Mouse (Mus musculus) liver, postnatal 0 days (tissue): ENCODE results near the gene Add1. TPM values are rescaled to one million over a fixed set of nuclear protein-coding genes. Genes with fewer than 3 reads are reported as not detected.
"Not testable (repeated sequence)": the region's sequence is repeated elsewhere in the genome, so short reads cannot be mapped to it uniquely, and the experiment has no call there.

Source experiments
- ATAC-seq: fragments of 200-750 bp; cut with Nextera tagmentation; 2 replicates; pipeline ENCODE4 v1.8.0; 2017; ENCODE audit warnings: mild to moderate bottlenecking, moderate library complexity
- DNase-seq: peaks from one replicate; pipeline ENCODE4 v3.0.0-alpha.2; 2016
- H3K27ac ChIP-seq: fragments of 300-500 bp; sonication (generic); 2 replicates; pipeline ENCODE4 v1.5.1; 2014; ENCODE audit warnings: antibody characterized with exemption, moderate library complexity, mild to moderate bottlenecking, low read depth
- H3K27me3 ChIP-seq: fragments of 300-500 bp; sonication (generic); 2 replicates; pipeline ENCODE4 v1.6.1; 2014; ENCODE audit warnings: low read length, control low read depth, mixed read lengths; ENCODE audit not compliant: insufficient read depth
- H3K36me3 ChIP-seq: fragments of 300-500 bp; sonication (generic); replicated peaks from 2 replicates; pipeline ENCODE4 v1.6.1; 2014; ENCODE audit warnings: mild to moderate bottlenecking, control low read depth, low read length, moderate library complexity, mixed read lengths; ENCODE audit not compliant: insufficient read depth
- H3K4me1 ChIP-seq: fragments of 300-500 bp; sonication (generic); 2 replicates; pipeline ENCODE4 v1.6.1; 2014; ENCODE audit warnings: antibody characterized with exemption, mild to moderate bottlenecking, control low read depth; ENCODE audit not compliant: insufficient read depth
- H3K4me2 ChIP-seq: fragments of 300-500 bp; sonication (generic); 2 replicates; pipeline ENCODE4 v1.6.1; 2014; ENCODE audit warnings: low read depth, mild to moderate bottlenecking, low read length, moderate library complexity, mixed read lengths
- H3K4me3 ChIP-seq: fragments of 300-500 bp; sonication (generic); 2 replicates; pipeline ENCODE4 v1.5.1; 2014; ENCODE audit warnings: low read depth, low read length
- H3K9ac ChIP-seq: fragments of 300-500 bp; sonication (generic); replicated peaks from 2 replicates; pipeline ENCODE4 v1.6.1; 2014; ENCODE audit warnings: mild to moderate bottlenecking, moderate library complexity
- H3K9me3 ChIP-seq: fragments of 300-500 bp; sonication (generic); 2 replicates; pipeline ENCODE4 v1.6.1; 2016; ENCODE audit warnings: mild to moderate bottlenecking, control low read depth, low read length, mixed read lengths
- CTCF ChIP-seq: sonication (generic); IDR thresholded peaks from 2 replicates; pipeline ENCODE4 v1.5.1; 2016; ENCODE audit warnings: antibody characterized with exemption, low read depth
- EP300 ChIP-seq: IDR thresholded peaks from 2 replicates; pipeline ENCODE4 v1.6.1; 2016; ENCODE audit warnings: antibody characterized with exemption, low read depth, mild to moderate bottlenecking
- WGBS: fragments of 180-500 bp; shearing (Covaris S2); extraction: QIAGEN DNeasy Blood & Tissue Kit; methylation state at CpG from one replicate; pipeline ENCODE4 v1.1.7; 2014; ENCODE audit not compliant: insufficient replicate concordance; 5-methylcytosine and 5-hydroxymethylcytosine counted together
- polyA plus RNA-seq: library from polyadenylated mRNA; unstranded; fragments of >200 nt; fragmentation: Nextera tagmentation; extraction: Ambion mirVana; gene quantifications from 2 replicates; pipeline ENCODE4 v1.2.1, GENCODE M21; 2015

Add1 gene
- polyA plus RNA-seq, 1 experiment from 2014 or later = 54.8 TPM

DNA sequence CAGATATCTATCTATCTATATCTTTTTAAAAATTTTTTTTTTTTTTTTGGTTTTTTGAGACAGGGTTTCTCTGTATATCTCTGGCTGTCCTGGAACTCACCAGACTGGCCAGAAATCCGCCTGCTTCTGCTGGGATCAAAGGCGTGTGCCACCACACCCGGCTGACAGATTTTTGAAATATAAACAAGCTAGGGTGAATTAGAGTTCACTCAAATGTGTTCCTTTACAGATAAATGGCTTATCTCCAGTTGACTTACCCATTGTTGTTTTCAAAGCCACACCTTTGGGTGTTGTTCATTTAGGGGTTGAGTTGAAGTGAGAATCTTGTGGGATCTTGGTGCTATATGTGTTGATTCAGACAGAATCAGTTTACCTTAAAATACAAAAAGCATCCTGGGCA lies 5.9 kb downstream of the Add1 start:
- Histone ChIP-seq H3K4me3 (no peak overlapping the region), H3K27ac (no peak overlapping the region), H3K9ac (no peak overlapping the region), H3K27me3 (no peaks in the 10 kb centered on the region), H3K4me2 (no peak overlapping the region), H3K9me3 (no peaks in the 10 kb centered on the region), H3K4me1 (peaks cover 44% of the 10 kb centered on the region), H3K36me3 (peaks cover 10% of the 10 kb centered on the region)
- no peak for TF ChIP-seq CTCF
- peak; percentile 54 for TF ChIP-seq EP300
- ATAC-seq = peak; percentile 14; the same call in 1 of the 2 replicates
- DNase-seq = no peak
- WGBS = 58% methylated on average over 3 of the region's 3 CpGs

DNA sequence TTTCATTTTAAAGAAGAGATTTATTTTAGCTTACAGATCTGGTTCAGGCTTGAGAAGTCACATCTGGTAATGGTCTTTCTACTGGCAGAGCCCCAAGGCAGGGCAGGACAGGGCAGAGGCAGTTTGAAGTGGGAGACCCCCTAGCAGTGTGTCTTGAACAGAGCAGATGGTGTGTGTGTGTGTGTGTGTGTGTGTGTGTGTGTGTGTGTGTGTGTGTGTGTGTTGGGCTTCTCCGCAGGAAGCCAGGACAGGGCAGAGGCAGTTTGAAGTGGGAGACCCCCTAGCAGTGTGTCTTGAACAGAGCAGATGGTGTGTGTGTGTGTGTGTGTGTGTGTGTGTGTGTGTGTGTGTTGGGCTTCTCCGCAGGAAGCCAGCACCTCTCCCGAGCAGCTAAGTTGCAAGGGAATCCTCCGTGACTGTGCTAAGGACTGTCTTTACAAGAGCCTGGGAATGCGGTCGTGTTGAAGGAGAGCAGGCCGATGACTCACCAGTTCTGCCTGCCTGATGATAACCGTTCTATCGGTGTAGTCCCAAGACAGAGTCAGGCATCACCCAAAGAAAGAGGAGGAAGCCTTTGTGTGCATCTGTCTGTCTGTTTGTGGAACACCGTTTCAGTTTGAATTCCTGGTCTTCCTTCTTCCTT lies 8.3 kb downstream of the Add1 start:
- not testable (repeated sequence) for H3K27me3 ChIP-seq, H3K9me3 ChIP-seq, H3K36me3 ChIP-seq
- H3K27ac ChIP-seq = peak overlapping the region; percentile 84
- H3K9ac ChIP-seq = peak overlapping the region; percentile 5; the same call in 1 of the 2 replicates
- peaks cover 28% of the 10 kb centered on the region for H3K4me1 ChIP-seq
- ATAC-seq (peak; percentile 91), DNase-seq (peak; percentile 53)
- peak overlapping the region; percentile 65 for H3K4me2 ChIP-seq
- H3K4me3 ChIP-seq = 0 out of 2 replicates have a peak overlapping the region, but pooled peaks have one; percentile 7
- 41% methylated on average over 10 of the region's 10 CpGs for WGBS
- TF ChIP-seq EP300 = 0 out of 2 replicates have a peak, but pooled peaks have one; percentile 38

DNA sequence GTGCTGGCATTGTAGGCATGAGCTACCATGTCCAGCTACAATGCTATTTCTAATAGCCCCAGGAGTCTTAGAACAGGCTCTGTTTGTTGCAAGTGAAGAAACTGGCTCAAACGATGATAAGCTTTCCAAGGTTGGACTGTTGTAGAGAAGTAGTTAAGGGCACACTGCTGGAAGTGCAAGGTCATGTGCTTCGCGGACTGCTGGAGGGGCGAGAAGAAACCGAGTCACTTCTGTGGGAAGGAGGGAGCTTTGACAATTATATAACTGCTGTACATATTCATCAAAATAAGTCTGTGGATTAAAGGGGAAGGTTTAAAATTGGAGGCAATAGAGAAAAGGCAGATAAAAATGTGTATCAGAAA lies 8.8 kb downstream of the Add1 start:
- Histone ChIP-seq H3K27ac (peak overlapping the region; percentile 84), H3K27me3 (no peaks in the 10 kb centered on the region), H3K9ac (peak overlapping the region; percentile 5), H3K4me3 (0 out of 2 replicates have a peak overlapping the region, but pooled peaks have one; percentile 7), H3K4me2 (peak overlapping the region; percentile 65), H3K9me3 (no peaks in the 10 kb centered on the region), H3K4me1 (peaks cover 24% of the 10 kb centered on the region), H3K36me3 (peaks cover 5% of the 10 kb centered on the region)
- no peak for DNase-seq
- WGBS = 31% methylated on average over 5 of the region's 5 CpGs
- peak; percentile 76 for ATAC-seq
- TF ChIP-seq EP300 (no peak), CTCF (no peak)

DNA sequence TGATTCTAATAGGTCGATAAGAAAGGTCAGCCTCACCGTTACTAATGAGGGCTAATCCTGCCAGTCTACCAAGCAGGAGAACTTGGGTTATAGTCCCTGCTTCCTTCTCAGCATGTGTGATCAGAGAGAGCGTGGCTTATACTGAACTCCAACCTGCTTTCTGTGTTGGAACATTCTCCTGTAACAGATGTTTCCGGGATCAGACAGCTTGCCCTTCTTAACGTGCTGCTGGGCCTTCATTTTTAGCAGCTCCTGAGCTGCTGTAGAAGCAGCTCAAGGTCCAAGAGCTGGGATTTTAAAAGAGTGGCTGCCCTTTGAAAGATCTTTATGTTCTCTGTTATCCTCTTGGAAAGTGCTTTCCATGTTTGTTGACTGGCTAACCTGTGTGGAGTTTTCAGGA lies 11.8 kb downstream of the Add1 start:
- Histone ChIP-seq H3K9ac (no peak overlapping the region), H3K4me2 (no peak overlapping the region), H3K4me3 (no peak overlapping the region), H3K27me3 (no peaks in the 10 kb centered on the region), H3K9me3 (no peaks in the 10 kb centered on the region), H3K36me3 (peaks cover 3% of the 10 kb centered on the region), H3K4me1 (peaks cover 24% of the 10 kb centered on the region), H3K27ac (no peak overlapping the region)
- ATAC-seq (no peak), DNase-seq (no peak)
- WGBS = 80% methylated on average over 5 of the region's 5 CpGs
- TF ChIP-seq EP300 (no peak), CTCF (no peak)

DNA sequence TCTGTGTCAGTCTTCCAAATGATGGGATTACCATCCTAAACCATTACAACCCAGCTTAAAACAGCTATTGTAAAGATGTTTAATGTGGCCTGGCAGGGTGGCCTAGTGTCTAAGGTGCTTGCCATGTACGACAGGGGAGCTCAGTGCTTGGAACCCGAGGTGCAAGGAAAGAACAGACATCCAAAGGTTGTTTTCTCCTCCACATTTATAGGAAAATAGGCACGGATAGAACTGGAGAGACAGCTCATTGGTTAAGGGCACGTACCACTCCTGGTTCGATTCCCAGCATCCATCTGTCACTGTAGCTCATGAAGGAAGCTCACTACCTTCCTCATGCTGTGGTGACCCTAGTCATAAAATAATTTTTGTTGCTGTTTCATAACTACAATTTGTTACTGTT lies 14.4 kb downstream of the Add1 start:
- Histone ChIP-seq H3K4me3 (no peak overlapping the region), H3K4me2 (no peak overlapping the region), H3K4me1 (peaks cover 16% of the 10 kb centered on the region), H3K27me3 (no peaks in the 10 kb centered on the region), H3K36me3 (peaks cover 3% of the 10 kb centered on the region), H3K27ac (no peak overlapping the region), H3K9ac (no peak overlapping the region), H3K9me3 (no peaks in the 10 kb centered on the region)
- TF ChIP-seq CTCF (no peak), EP300 (no peak)
- DNase-seq (no peak), ATAC-seq (no peak)
- WGBS = 88% methylated on average over 5 of the region's 5 CpGs

DNA sequence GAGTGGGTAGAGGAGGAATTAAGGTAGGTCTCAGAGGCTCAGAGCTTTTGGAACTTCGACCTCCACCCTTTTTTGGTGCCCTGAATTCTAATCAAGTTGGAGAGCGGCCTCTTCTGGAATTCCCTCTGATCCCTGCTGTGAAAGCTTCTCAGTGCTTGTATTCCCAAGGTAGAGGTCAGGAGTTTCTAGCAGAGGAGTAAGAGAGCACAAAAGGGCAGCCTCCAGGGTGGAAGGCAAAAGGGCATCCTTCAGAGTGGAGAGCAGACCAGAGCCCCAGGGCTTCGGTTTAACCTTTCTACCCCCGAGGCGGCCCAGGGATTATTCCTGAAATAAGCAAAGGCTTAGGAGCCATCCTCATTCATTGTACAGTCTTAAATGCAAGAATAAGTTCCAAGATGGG lies 16.6 kb downstream of the Add1 start:
- Histone ChIP-seq H3K4me3 (no peak overlapping the region), H3K4me2 (no peak overlapping the region), H3K9me3 (no peaks in the 10 kb centered on the region), H3K36me3 (peaks cover 4% of the 10 kb centered on the region), H3K4me1 (no peaks in the 10 kb centered on the region), H3K9ac (no peak overlapping the region), H3K27me3 (no peaks in the 10 kb centered on the region), H3K27ac (no peak overlapping the region)
- 63% methylated on average over 5 of the region's 5 CpGs for WGBS
- ATAC-seq (no peak), DNase-seq (no peak)
- TF ChIP-seq CTCF (no peak), EP300 (no peak)

DNA sequence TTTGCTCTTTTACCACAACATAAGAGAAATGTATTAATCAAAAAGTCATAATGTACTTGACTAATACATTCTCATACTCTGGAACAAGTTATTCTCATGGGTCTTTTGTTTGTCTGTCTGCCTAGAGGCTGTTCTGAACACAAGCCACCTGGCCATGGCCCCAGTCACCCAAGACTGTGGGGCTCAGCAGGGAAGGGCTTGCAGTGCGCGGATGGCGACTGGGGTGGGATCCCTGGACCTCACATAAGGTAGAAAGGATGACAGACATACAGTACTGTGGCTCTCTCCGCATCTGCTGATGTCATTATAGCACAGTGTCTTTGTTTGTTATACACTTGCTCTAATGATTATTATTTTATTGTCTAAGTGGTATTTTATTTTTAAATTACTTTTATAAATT lies 17.2 kb downstream of the Add1 start:
- no peak overlapping the region for H3K4me3 ChIP-seq
- no peak for DNase-seq
- WGBS = 86% methylated on average over 4 of the region's 4 CpGs
- H3K4me1 ChIP-seq = no peaks in the 10 kb centered on the region
- H3K27ac ChIP-seq = no peak overlapping the region
- H3K9me3 ChIP-seq = no peaks in the 10 kb centered on the region
- peaks cover 4% of the 10 kb centered on the region for H3K36me3 ChIP-seq
- H3K4me2 ChIP-seq = no peak overlapping the region
- no peak overlapping the region for H3K9ac ChIP-seq
- ATAC-seq = no peak
- H3K27me3 ChIP-seq = no peaks in the 10 kb centered on the region
- no peak for TF ChIP-seq EP300
- TF ChIP-seq CTCF = no peak
